Mouse (Mus musculus): ENCODE measurements at regions not wholly inside any gene's neighbourhood (a gene's known extent, or its start where the extent isn't known, plus 50 kb on each side); places are given as distances from the start of the nearest gene placed in this dataset.

GRCm38 (mm10) chr10:110654070-110654469 lies 91.2 kb upstream of the E2f7 start:
- Histone ChIP-seq H3K4me2 (ENCODE audit: low read depth, low read length, poor library complexity, severe bottlenecking) (no peak overlapping the region), H3K27ac (ENCODE audit: low read depth, low read length) (no peak overlapping the region), H3K4me3 (ENCODE audit: low read depth, low read length) (no peak overlapping the region), H3K9me3 (ENCODE audit: low read length) (no peaks in the 10 kb centered on the region), H3K36me3 (ENCODE audit: insufficient read depth, low read length) (no peaks in the 10 kb centered on the region), H3K9ac (replicated peaks; ENCODE audit: low read length, poor library complexity, severe bottlenecking) (no peak overlapping the region), H3K27me3 (ENCODE audit: insufficient read depth, low read length) (no peaks in the 10 kb centered on the region), H3K4me1 (ENCODE audit: insufficient read depth, low read length) (no peaks in the 10 kb centered on the region)
- TF ChIP-seq CTCF (IDR thresholded peaks at IDR 0.05), result no peak
- ATAC-seq (ENCODE audit: low FRiP score), result no peak
- peak; percentile 5 for DNase-seq (ENCODE audit: low spot score)
- WGBS, result 89% methylated on average over 6 of the region's 6 CpGs

- Histone ChIP-seq H3K9ac (replicated peaks; ENCODE audit: low read length, poor library complexity, severe bottlenecking) (no peak overlapping the region), H3K4me2 (ENCODE audit: low read depth, low read length, poor library complexity, severe bottlenecking) (no peak overlapping the region), H3K27me3 (ENCODE audit: insufficient read depth, low read length) (no peaks in the 10 kb centered on the region), H3K4me1 (ENCODE audit: insufficient read depth, low read length) (no peaks in the 10 kb centered on the region), H3K27ac (ENCODE audit: low read depth, low read length) (no peak overlapping the region), H3K4me3 (ENCODE audit: low read depth, low read length) (no peak overlapping the region), H3K9me3 (ENCODE audit: low read length) (no peaks in the 10 kb centered on the region), H3K36me3 (ENCODE audit: insufficient read depth, low read length) (no peaks in the 10 kb centered on the region)
- TF ChIP-seq CTCF (IDR thresholded peaks at IDR 0.05), result no peak
- DNase-seq (ENCODE audit: low spot score) (no peak), ATAC-seq (ENCODE audit: low FRiP score) (no peak)
- 73% methylated on average over 4 of the region's 4 CpGs for WGBS
These were observed 87.0 kb upstream of the E2f7 start for GRCm38 (mm10) chr10:110658153-110658695.

GRCm38 (mm10) chr10:110676503-110676902 lies 68.7 kb upstream of the E2f7 start:
- Histone ChIP-seq H3K4me3 (ENCODE audit: low read depth, low read length) (no peak overlapping the region), H3K9ac (replicated peaks; ENCODE audit: low read length, poor library complexity, severe bottlenecking) (no peak overlapping the region), H3K9me3 (ENCODE audit: low read length) (no peaks in the 10 kb centered on the region), H3K27ac (ENCODE audit: low read depth, low read length) (no peak overlapping the region), H3K4me2 (ENCODE audit: low read depth, low read length, poor library complexity, severe bottlenecking) (no peak overlapping the region), H3K27me3 (ENCODE audit: insufficient read depth, low read length) (no peaks in the 10 kb centered on the region), H3K36me3 (ENCODE audit: insufficient read depth, low read length) (no peaks in the 10 kb centered on the region), H3K4me1 (ENCODE audit: insufficient read depth, low read length) (no peaks in the 10 kb centered on the region)
- DNase-seq (ENCODE audit: low spot score) (peak; percentile 42), ATAC-seq (ENCODE audit: low FRiP score) (no peak)
- no peak for TF ChIP-seq CTCF (IDR thresholded peaks at IDR 0.05)
- 62% methylated on average over 4 of the region's 4 CpGs for WGBS
